Mouse (Mus musculus) liver, embryonic 14.5 days (tissue): ENCODE measurements around the gene Zg16. TPM values are rescaled to one million over a fixed set of nuclear protein-coding genes. Genes with fewer than 3 reads are reported as not detected.

Experiments
- ATAC-seq: fragments of 200-750 bp; cut with Nextera tagmentation; 2 replicates; pipeline ENCODE4 v1.8.0; 2017; ENCODE audit warnings: moderate number of reproducible peaks, mild to moderate bottlenecking, moderate library complexity; ENCODE audit not compliant: insufficient read depth
- DNase-seq, 3 experiments: peaks; one replicate each; pipeline ENCODE4 v3.0.0-alpha.2; 2012 to 2013; ENCODE audit warnings: low read depth in 3 of 3, low spot score in 3 of 3
- H3K27ac ChIP-seq: fragments of 300-500 bp; sonication (generic); 2 replicates; pipeline ENCODE4 v1.5.1; 2014; ENCODE audit warnings: moderate library complexity, mild to moderate bottlenecking, control low read depth, inconsistent platforms
- H3K27me3 ChIP-seq: fragments of 300-500 bp; sonication (generic); 2 replicates; pipeline ENCODE4 v1.6.1; 2014; ENCODE audit warnings: mild to moderate bottlenecking, low read length, moderate library complexity; ENCODE audit not compliant: control insufficient read depth, insufficient read depth
- H3K36me3 ChIP-seq: fragments of 300-500 bp; sonication (generic); replicated peaks from 2 replicates; pipeline ENCODE4 v1.6.1; 2014; ENCODE audit warnings: low read depth; ENCODE audit not compliant: control insufficient read depth, insufficient read depth
- H3K4me1 ChIP-seq, 2 experiments: fragments of 200-500 bp in 1 of 2; fragments of 300-500 bp in 1 of 2; sonication (generic) in 1 of 2; replicated peaks; 2 replicates each; pipeline ENCODE4 v1.6.1; 2012 to 2014; ENCODE audit warnings: antibody characterized with exemption in 1 of 2, inconsistent platforms in 1 of 2, low read length in 1 of 2; ENCODE audit not compliant: control insufficient read depth in 2 of 2, insufficient read depth in 2 of 2
- H3K4me2 ChIP-seq: fragments of 300-500 bp; sonication (generic); 2 replicates; pipeline ENCODE4 v1.6.1; 2014; ENCODE audit warnings: low read depth, mild to moderate bottlenecking, control low read depth, moderate library complexity
- H3K4me3 ChIP-seq, 2 experiments: fragments of 200-500 bp in 1 of 2; fragments of 300-500 bp in 1 of 2; sonication (generic) in 1 of 2; 2 replicates each; pipeline ENCODE4 v1.5.1; 2012 to 2014; ENCODE audit warnings: low read depth in 2 of 2, low read length in 2 of 2, mild to moderate bottlenecking in 2 of 2, control low read depth in 1 of 2, inconsistent platforms in 1 of 2, moderate library complexity in 1 of 2; ENCODE audit not compliant: insufficient read depth in 1 of 2
- H3K9ac ChIP-seq: fragments of 300-500 bp; sonication (generic); replicated peaks from 2 replicates; pipeline ENCODE4 v1.6.1; 2014; ENCODE audit warnings: mild to moderate bottlenecking, control low read depth, moderate library complexity
- H3K9me3 ChIP-seq: fragments of 300-500 bp; sonication (generic); 2 replicates; pipeline ENCODE4 v1.6.1; 2016; ENCODE audit warnings: low read length, mixed read lengths; ENCODE audit not compliant: control insufficient read depth
- CTCF ChIP-seq: IDR thresholded peaks from 2 replicates; pipeline ENCODE4 v1.5.1; 2016; ENCODE audit warnings: antibody characterized with exemption, low read depth, control low read depth
- EP300 ChIP-seq: IDR thresholded peaks from 2 replicates; pipeline ENCODE4 v1.6.1; 2016; ENCODE audit warnings: antibody characterized with exemption, low read depth
- WGBS: fragments of 180-500 bp; shearing (Covaris S2); extraction: QIAGEN DNeasy Blood & Tissue Kit; methylation state at CpG from one replicate; pipeline ENCODE4 v1.1.7; 2014; ENCODE audit not compliant: insufficient replicate concordance; 5-methylcytosine and 5-hydroxymethylcytosine counted together
- polyA plus RNA-seq, 2 experiments: library from polyadenylated mRNA; depleted of rRNA in 1 of 2; stranded (reverse) in 1 of 2; unstranded in 1 of 2; fragments of >200 nt; fragmentation: Nextera tagmentation in 1 of 2; extraction: Ambion mirVana in 1 of 2; gene quantifications; 2 replicates each; pipeline versions ENCODE4 v1.2.1 to v1.2.3; 2012 to 2014

Zg16 gene
- polyA plus RNA-seq, 2 experiments = 0.08 TPM; not detected in 1

- 64% methylated on average over 8 of the region's 8 CpGs for WGBS
- H3K4me1 ChIP-seq = peaks cover 30 to 35% of the 10 kb centered on the region in 2 experiments
- DNase-seq (no peak), ATAC-seq (no peak)
- peak overlapping the region; percentile 89 for H3K27ac ChIP-seq
- no peaks in the 10 kb centered on the region for H3K9me3 ChIP-seq
- peaks cover 73% of the 10 kb centered on the region for H3K36me3 ChIP-seq
- H3K9ac ChIP-seq = peak overlapping the region; percentile 96
- TF ChIP-seq CTCF = no peak; the same call in 1 of the 2 replicates
- TF ChIP-seq EP300 = no peak
- H3K4me3 ChIP-seq = peak overlapping the region; percentile 48 to 95
- no peaks in the 10 kb centered on the region for H3K27me3 ChIP-seq
- H3K4me2 ChIP-seq = peak overlapping the region; percentile 76
Observed at GRCm38 (mm10) chr7:127027885-127028284, 59.2 kb downstream of the Zg16 start.

GRCm38 (mm10) chr7:127026984-127027726, 60.0 kb downstream of the Zg16 start, which contains the start of gene Maz:
TSS of gene Maz (minus strand) at chr7:127027037.
- DNase-seq (peak; percentile 97 to 98 (median 97)), ATAC-seq (peak; percentile 78)
- peak within 1 kb of the TSS; percentile 66 to 95 for H3K4me3 ChIP-seq
- TF ChIP-seq CTCF = no peak
- peak; percentile 61 for TF ChIP-seq EP300
- peak within 1 kb of the TSS; percentile 76 for H3K4me2 ChIP-seq
- peaks cover 73% of the 10 kb centered on the region for H3K36me3 ChIP-seq
- peaks cover 35 to 36% of the 10 kb centered on the region in 2 experiments for H3K4me1 ChIP-seq
- H3K27ac ChIP-seq = peak within 1 kb of the TSS; percentile 89
- H3K9ac ChIP-seq = peak within 1 kb of the TSS; percentile 96
- H3K9me3 ChIP-seq = no peaks in the 10 kb centered on the region
- no peaks in the 10 kb centered on the region for H3K27me3 ChIP-seq
- WGBS = 1% methylated on average over 44 of the region's 63 CpGs

GRCm38 (mm10) chr7:127026616-127026983, 60.5 kb downstream of the Zg16 start:
- H3K4me1 ChIP-seq = peaks cover 38 to 40% of the 10 kb centered on the region in 2 experiments
- peak overlapping the region; percentile 66 to 95 for H3K4me3 ChIP-seq
- H3K4me2 ChIP-seq = peak overlapping the region; percentile 76
- H3K36me3 ChIP-seq = peaks cover 69% of the 10 kb centered on the region
- H3K27me3 ChIP-seq = no peaks in the 10 kb centered on the region
- ATAC-seq = peak; percentile 46
- no peak for TF ChIP-seq CTCF
- no peak for TF ChIP-seq EP300
- WGBS = 0% methylated on average over 28 of the region's 48 CpGs
- no peaks in the 10 kb centered on the region for H3K9me3 ChIP-seq
- peak overlapping the region; percentile 89 for H3K27ac ChIP-seq
- peak; percentile 68 to 71 (median 69) for DNase-seq
- H3K9ac ChIP-seq = peak overlapping the region; percentile 96

GRCm38 (mm10) chr7:127026161-127026600, 60.9 kb downstream of the Zg16 start:
- peak; percentile 12; the same call in 1 of the 2 replicates for TF ChIP-seq CTCF
- TF ChIP-seq EP300 = no peak
- H3K9me3 ChIP-seq = no peaks in the 10 kb centered on the region
- DNase-seq = peak in 1 of 3 experiments; percentile 44
- H3K9ac ChIP-seq = peak overlapping the region; percentile 96
- no peaks in the 10 kb centered on the region for H3K27me3 ChIP-seq
- H3K4me2 ChIP-seq = peak overlapping the region; percentile 76
- peak overlapping the region; percentile 66 to 95 for H3K4me3 ChIP-seq
- WGBS = 0% methylated on average over 29 of the region's 48 CpGs
- H3K27ac ChIP-seq = peak overlapping the region; percentile 89
- H3K4me1 ChIP-seq = peaks cover 38 to 40% of the 10 kb centered on the region in 2 experiments
- peaks cover 65% of the 10 kb centered on the region for H3K36me3 ChIP-seq
- ATAC-seq = peak; percentile 42

GRCm38 (mm10) chr7:127025556-127026160, 61.5 kb downstream of the Zg16 start:
- H3K36me3 ChIP-seq = peaks cover 59% of the 10 kb centered on the region
- peak overlapping the region; percentile 96 for H3K9ac ChIP-seq
- no peaks in the 10 kb centered on the region for H3K27me3 ChIP-seq
- H3K9me3 ChIP-seq = no peaks in the 10 kb centered on the region
- DNase-seq (no peak), ATAC-seq (0 out of 2 replicates have a peak, but pooled peaks have one; percentile 1)
- peak overlapping the region; percentile 66 to 95 for H3K4me3 ChIP-seq
- TF ChIP-seq EP300 = no peak
- WGBS = under 1% methylated on average over 61 of the region's 65 CpGs
- peak overlapping the region; percentile 76 for H3K4me2 ChIP-seq
- peaks cover 34 to 38% of the 10 kb centered on the region in 2 experiments for H3K4me1 ChIP-seq
- H3K27ac ChIP-seq = peak overlapping the region; percentile 89
